Mouse (Mus musculus) spleen, adult 18-20 months (tissue): Measurements from ENCODE around the gene Fto.
A peak's percentile ranks its signal among the peaks of the same experiment; 100 is the strongest.

Source experiments
- DNase-seq, 2 experiments: peaks; one replicate each; pipeline ENCODE4 v3.0.0; 2022; ENCODE audit warnings: mixed read lengths in 2 of 2

The Fto gene

DNA sequence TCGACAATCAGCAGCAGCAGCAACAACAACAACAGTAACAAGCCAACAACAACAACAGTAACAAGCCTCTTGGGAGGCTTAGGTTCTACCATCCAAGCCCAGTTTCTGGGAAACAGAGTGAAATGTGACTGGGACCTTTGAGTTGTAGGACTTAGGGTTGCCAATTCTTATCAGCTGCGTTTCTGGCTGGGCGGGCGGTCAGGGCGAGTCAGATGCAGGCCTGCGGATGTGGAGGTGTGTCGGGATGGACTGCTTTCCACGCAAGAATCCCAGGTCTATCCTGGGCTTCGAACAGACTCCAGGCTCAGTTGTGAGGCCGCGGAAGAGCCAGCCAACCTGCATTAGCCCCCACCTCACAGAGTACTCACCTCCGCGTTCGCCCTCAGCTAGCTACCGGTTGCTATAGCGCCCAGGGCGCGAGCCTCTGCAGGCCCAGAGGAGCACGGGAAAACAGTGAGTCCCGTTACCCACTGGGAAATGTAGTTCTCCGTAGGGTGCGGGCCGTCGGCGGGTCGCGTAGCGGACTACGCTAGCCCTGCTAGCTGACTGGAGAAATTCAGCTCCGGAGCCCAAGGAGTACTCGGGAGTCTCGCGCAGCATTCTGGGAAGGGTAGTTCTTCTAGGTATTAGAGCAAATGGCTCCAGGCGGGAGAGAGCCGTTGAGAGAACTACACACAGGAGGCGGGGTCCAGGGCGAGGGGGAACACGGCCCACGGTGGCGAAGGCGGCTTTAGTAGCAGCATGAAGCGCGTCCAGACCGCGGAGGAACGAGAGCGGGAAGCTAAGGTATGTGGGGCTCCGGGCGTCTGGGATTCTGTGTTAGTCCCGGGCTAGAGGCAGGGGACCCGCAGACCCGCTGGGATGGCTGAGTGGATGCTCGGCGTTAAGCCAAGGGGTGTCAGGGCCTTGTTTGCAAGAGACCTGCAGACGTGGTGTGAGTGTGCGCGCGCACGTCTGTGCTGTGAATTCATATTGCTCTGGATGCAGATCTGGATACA, at the start of gene Fto, which contains the start of gene Rpgrip1l:
TSS of gene Fto (plus strand) at position 691 of the 998 bp plus-strand sequence.
TSS of gene Rpgrip1l (minus strand) at position 428 of the 998 bp plus-strand sequence.
- peak; percentile 92 to 93 for DNase-seq

DNA sequence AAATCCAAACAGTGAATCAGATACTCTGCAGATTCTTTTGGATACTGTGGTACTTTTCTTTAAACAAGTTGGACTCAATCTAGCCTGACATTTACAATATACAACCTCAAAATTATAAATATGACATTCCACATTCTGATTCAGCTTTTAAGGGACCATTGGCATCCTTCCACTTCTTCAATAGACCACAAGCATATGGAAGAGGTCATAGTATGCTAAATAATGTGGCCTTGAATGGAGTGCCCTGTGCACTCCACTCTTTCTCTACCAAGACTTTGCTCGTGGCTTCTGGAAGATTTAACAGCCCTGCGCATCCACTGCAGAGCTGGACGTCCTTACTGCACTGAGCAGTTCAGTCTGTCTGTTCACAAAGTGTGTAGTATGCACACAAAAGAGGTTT, 49.4 kb upstream of the Fto start:
- DNase-seq = no peak

DNA sequence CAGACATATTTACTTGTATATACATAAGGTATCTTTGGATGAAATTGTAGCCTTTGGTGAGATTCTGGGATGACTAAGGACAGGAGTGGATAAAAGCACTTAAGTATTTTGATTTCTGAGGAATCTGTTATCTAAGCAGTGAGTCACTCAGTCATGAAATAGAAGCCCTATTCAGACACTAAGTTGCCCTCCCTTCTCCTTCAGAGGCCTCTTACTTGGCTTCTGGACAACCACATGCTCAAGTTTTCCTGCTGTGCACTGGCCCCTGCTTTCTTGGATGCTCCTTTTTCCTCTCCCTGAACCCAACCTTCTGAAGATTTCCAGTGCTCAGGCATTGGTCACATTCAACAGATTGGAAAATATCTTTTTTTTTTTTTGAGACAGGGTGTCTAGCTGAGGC, 48.8 kb upstream of the Fto start:
- DNase-seq = no peak

DNA sequence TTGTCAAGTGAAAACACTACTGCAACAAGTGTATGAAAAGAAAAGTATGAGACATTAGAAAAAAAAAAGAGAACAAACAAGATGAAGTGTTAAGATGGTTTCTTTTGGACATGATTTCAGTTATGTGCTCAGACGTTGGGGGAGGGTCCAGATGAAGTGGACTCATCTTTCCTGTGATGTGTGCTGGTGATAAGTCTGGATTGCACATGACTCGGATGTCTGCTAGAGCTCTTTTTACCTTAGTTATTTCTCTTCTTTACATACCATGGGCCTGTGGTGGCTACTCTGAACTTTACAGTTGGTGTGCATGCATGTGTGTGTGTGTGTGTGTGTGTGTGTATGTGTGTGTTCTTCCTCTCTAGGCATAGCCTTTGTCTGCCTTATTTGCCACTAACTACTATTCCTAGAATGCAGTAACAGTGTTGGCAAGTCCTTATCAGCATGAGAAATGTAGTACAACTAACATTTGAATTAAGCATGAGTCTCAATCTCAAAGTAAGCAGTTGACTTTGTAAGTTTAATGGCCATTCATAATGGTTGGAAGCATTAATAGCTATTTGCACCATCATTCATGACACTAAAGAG, 43.9 kb upstream of the Fto start:
- no peak for DNase-seq

DNA sequence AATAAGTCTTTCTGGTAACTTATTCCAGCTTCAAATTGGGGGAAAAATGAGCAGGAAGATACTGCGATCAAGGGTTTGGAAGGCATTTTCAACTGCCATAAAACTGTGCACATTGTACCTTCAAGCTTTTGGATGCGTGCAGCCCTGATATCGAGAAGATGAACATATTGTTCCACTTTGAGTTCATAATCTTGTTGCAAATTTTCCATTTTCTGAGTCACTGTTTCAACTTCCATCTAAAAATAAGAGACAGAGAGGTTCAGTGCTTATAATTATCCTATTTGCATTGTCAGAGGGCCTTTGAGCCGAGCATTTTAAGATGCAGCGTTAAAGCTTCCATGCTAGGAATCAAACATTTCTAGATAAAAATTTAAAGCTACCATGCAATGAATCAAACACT, 39.8 kb upstream of the Fto start:
- DNase-seq = no peak

DNA sequence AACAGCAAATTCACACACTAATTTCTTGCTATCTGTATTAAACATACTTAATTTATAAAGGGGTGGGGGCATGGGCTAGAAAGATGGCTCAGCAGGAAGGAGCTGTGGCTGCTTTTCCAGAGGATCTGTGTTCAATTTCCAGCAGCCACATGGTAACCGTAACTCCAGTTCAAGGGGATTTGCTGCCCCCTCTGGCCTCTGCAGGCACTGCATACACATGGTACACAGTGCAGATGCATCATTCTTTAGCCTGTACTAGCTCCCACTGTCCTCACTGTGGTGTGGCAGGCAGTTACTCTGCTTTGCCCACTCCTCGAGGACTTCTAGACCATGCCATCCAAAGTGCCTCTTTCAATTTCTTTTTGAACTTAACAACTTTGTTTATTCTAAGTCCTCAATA, 37.0 kb upstream of the Fto start:
- peak in 1 of 2 experiments; percentile 3 for DNase-seq

DNA sequence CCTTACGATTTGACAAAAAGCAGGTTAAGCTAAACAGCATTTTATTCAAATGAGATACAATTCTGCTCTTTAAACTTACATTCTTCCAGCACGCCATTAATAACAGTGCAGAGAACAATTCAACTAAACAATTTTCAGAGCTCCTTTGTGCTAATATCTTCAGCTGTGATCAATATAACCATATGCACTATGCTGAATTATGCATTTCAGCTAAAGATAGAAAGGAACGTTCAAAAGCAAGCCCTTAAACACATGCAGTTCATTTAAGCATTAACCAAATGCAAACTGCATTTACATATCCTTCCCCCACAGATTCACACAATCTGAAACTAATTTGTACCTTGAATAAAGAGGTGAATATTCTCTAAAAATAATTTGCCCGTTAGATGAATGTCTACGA, 35.3 kb upstream of the Fto start:
- no peak for DNase-seq

DNA sequence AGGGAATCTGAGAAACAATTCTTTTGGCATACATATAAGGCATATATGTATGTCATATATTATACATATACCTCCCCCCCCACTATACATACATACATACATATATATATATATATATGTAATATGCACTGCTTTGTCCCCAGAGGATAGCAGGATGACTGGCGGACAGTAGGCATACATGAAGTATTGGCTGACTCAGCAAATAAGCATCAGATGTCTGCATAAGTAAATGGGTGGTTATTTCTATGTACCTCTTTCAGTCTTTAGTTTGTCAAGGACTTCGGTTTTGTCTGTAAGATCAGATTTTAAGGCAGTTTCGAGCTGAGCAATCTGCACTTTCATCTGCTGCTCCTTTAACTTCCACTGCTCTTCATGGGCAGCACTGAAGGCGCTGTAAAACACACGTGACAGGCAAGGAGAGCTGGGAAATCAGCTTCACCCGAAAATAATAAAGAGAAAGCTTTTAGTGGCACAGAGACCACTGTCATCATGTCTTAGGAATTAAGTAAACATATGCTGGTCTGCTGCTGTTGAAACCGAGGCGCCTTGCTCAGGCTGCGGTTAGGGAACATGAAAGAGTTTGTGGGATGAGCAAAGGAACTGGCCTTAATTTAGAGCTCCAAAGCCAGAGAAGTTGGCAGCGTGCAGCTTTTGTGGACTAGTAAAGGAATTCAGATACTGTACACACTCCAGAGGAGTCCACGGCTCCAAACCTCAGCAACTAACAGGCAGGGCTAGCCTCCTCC, 32.7 kb upstream of the Fto start:
- DNase-seq = no peak

DNA sequence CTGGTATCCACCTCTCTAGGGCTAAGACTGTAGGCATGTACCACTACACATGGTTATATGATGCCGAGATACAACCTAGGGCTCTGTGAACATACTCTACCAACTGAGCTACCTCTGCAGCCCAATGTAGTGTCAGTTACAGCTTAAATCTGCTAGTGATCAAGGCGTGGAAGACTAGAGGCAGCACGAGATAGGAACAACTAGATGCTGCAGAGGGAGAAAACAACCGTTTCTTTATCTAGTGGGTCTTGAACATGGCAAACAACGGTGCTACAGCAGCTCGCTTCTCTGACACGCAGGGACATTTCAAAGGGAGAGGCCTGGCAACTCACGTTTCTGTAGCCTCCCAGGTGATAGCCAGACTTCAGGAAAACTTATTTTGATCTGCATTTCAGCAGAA, 31.8 kb upstream of the Fto start:
- DNase-seq = no peak

DNA sequence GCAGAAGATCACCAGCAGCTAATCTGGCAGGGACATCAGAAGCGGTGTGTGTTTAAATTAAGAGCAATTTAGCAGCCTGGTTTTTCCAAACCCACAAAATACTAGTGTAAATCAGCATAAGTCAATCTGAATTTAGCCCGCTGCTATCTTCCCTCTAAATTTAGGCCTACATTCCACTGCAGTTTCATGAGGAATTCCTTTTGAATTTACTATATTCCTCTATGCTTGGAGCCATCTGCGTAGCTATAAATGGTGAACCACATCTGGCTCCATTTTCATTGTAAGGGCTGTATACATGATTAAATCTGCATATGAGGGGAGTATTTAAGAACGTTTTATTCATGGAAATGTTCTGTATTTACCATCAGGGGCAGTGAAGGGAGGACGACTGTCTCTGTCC, 30.7 kb upstream of the Fto start:
- DNase-seq = no peak

DNA sequence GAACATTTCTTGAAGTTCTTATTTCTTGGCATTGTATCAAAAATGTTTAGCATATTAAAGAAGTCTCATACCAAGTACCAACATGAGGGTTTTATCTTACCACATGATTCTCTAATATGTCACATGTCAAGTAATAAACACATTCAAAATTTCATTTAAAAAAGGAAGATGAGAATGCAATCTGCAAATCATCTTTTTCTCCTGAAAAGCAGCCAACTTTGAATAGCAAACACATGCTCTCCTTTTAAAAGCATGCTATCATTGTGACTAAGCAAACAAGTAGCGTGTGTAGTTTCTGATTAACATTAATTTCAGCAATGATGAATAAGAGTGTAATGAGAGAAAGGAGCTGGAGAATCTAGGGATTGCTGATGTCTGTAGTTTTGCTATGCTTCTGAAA, 29.5 kb upstream of the Fto start:
- DNase-seq = no peak

DNA sequence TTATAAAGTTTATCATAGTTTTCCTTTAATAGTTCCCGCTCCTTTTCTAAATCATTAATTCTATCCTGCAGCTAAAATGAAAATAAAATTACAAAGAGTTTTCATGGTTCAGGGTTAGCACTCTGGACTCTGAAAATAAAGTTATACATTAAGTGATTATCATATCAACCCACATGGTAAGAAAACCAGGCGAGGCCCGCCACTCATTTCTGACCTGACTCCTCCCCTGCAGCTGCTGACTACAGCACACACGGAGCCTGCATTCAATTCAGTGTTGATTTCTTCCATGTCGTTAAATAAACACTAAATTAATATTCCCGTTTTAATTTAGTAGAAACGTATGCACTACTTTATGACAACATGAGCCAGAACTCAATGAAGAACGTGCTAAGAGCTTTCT, 27.1 kb upstream of the Fto start:
- no peak for DNase-seq

DNA sequence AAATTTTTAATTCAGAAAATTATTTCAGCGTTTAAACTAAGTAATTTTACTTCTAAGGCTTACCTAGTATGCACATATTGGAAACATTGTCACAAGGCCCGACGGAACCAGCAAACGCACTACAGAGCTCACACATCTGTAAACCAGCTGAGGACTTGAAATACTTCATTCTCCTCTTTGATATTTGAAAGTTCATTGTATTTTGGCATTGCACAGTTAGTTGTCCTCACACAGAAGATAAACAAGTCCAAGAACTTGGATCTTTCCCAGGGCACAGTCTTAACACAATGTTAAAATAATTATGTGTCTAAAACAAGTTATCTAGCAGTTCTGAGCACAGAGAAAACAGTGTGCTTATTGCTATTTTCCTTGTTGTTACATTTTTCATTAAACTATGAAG, 22.7 kb upstream of the Fto start:
- no peak for DNase-seq

DNA sequence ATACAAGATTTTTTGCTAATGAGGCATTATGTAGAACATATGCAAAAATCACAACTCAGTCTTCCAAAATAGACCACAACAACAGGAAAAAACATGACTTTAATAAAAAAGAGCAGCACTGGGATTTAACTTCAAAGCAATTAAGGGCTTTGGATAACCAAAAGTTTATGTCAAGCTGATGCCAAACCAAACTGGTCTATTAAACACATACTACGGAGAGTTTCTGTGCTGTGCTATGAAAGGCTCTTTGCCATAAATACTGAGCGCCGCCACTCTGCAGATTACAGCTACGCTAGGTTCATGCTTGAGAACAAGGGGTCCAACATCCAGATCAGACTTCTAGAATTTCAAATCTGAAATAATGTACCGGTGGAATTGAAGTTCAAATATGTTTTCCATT, 17.5 kb upstream of the Fto start:
- DNase-seq = no peak

DNA sequence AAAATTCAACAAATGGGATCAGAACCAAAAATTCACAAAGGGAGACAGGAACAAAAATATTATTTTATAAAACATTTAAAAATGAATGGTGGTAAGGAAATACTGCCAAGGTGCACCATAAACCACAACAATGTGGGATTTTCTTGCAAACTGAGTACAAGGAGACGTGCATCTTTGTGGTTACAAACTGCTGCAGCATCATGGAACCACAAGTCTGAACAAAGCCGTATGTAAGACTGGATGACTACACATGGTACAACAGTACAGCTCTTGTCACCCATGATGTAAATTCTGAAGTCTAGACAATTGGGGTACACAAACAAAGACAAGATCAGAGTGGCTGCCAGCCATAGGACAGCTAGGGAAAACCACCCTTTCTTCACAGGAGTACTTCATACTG, 14.7 kb upstream of the Fto start:
- no peak for DNase-seq

DNA sequence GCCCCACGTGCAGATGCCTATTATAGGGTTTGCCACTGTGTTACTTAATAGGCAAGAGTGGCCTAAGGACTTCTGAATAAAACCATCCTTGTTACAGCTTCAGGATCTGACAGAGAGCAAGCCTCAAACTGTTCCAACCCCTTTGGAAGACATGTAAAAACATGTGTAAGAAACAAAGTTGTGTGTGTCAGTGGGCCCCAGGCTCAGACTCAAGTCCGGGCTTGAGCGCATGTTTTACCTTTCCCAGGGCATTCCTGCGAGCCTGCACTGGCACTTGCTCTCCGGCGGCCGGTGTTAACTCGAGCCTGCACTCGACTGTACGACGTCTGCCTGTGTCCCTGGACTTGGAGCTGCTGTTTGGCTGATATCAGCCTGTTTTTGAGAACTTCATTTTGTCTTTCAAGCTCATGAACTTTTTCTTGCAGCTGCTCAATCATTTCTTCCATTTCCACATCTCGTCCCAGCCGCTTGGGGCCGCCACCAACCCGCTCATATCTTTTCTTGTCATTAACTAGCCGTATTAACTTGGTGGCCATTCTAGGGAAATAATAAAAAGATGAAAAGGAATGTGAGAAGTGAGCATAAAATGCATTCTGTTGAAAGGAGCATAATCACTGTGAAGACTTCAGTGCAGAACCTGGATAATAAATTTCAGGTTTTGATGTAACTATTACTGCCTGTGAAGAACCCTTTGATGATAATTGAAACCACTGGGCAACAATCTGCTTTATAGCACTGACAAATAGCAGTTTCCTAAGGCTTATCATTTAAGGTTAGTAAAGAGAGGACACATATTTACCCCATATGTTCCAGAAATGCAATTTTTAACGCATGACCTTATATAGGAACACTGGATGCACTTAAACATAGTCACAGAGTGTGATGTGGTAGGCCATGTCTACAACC, 8.6 kb upstream of the Fto start:
- no peak for DNase-seq

DNA sequence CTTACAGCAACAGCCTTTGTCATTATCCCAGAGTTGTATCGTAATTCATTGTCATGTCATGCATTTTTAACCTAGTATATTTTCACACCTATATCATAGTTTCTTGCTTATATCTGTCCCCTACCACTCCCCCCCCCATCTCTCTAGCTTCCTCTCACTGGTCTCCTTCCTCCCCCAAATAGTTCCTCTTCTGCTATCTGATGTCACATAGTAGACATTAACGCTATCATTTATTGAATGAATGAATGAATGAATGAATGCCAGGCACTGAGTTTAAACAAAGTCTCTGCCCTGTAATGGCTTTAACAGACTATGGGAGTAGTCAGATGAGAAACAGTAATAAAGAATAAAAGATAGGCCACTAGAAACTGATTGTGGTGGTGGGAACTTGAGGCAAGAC, 983 bp upstream of the Fto start:
- no peak for DNase-seq

DNA sequence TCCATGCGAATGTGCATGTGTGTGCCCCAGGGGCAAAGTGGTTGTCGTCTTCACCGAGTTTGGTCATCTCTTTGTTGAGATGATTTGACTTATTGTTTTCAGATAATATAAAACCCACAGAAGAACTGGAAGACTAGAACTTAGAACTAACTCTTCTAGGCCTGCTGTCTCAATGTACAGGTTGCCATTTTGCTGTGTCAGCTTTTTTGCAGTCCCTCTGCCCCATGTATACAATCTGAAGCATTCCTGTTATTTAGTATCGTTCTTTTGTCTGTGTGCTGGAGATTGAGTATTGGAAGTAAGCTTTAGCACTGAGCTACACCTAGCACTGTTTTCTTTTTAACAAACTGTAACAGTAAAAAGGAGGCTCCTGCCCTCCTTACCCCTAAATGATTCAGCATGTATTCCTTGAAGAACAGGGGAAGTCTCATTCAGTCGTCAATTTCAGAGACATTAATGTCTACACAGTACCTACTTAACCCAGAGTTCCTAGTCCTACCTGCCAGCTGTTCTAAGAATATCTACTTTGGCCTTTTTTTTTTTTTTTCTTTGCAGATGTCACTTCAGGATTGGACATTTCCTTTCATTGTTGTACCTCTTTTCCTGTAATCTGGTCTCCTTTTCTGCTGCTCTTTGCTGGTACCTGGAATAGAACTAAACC, 4.4 kb downstream of the Fto start:
- DNase-seq = no peak

DNA sequence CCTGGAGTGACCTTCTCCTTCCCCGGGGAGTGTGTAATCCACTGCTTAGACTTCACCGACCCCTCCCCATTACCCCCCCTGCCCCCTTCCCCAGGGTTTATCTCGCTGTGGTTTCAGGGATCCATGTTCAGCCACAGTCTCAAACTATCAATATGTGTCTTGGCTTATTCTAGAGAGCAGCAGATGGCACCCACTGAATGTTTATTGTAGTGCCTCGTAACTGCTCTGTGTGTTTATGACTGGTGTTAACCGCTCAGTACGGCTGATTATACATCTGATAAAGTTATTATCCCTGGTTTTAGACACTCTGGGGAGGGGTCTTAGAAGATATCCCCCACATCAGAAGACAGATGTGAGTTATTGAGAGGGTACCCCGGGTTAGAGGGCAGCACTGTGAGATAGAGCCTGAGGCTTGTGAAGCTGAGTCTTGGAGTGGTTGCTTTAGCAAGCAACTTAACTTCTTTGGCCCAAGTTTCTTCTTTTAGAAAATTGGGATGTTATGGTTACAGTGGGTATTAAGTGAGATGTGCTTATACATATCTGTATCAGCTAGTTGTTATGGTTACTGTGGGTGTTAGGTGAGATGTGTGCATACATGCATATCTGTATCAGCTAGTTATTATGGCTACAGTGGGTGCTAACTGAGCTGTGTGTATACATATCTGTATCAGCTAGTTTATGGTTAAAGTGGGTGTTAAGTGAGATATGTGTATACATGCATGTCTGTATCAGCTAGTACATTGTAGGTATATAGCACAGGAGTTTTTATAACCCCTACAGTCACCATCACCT, 5.8 kb downstream of the Fto start:
- no peak for DNase-seq

DNA sequence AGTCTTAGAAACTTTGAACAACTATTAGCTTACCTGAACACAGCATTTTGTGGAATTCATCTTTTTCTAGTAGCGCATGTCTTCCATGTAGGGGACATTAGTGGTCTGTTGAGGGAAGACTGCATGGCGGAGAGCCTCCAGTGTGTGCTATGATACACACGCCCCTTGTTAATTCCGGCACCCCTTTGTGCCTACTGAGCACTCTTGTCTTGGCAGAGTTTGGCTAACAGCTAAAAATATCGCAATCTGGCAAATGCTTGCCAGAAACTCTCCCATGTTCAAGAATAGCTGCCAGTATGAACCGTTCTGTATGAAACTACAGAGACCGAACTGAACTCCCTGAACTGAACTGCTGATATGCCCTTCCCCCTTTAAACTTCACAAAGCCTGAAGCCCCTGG, 10.2 kb downstream of the Fto start:
- no peak for DNase-seq

DNA sequence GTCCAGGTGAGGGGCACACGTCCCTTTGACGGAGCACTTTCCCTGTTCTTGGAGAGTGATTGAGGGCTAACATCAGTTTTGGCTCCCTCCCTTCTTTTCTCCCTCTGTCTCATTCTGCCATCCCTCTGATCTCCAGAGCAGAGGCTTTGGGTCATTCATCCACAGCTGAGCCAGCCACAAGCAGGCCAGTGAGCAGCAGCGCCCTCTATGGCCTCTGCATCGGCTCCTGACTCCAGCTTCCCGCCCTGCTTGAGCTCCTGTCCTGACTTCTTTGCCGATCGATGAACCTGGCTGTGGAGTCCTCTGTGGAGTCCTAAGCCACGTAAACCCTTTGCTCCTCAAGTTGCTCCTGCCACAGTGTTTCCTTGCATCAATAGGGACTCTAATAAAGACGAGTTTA, 10.9 kb downstream of the Fto start:
- no peak for DNase-seq
